Mouse (Mus musculus): Measurements from ENCODE around the gene Tmem108.

GRCm38 (mm10) chr9:103689006-103689405 is 72.6 kb downstream of the Tmem108 start:
- TF ChIP-seq POLR2A (IDR thresholded peaks at IDR 0.05; ENCODE audit: borderline replicate concordance, extremely low read depth, insufficient read depth, insufficient read length, poor library complexity, severe bottlenecking), result no peak
- no peak for TF ChIP-seq CTCF (IDR thresholded peaks at IDR 0.05; ENCODE audit: borderline replicate concordance, extremely low read depth, insufficient read depth, insufficient read length)

All from brain, embryonic 14.5 days (tissue).